Mouse (Mus musculus) limb, embryonic 11.5 days (tissue): Measurements from ENCODE around the gene Wnt10b. TPM values are rescaled to one million over a fixed set of nuclear protein-coding genes. Genes with fewer than 3 reads are reported as not detected.
"Not testable (repeated sequence)": the region's sequence is repeated elsewhere in the genome, so short reads cannot be mapped to it uniquely, and the experiment has no call there.

Experiments used
- ATAC-seq: fragments of 200-750 bp; cut with Nextera tagmentation; 2 replicates; pipeline ENCODE4 v1.8.0; 2017; ENCODE audit warnings: low read depth; ENCODE audit not compliant: insufficient number of reproducible peaks, low FRiP score, low TSS enrichment
- DNase-seq: peaks from one replicate; pipeline ENCODE4 v3.0.0-alpha.2; 2015; ENCODE audit warnings: low spot score
- H3K27ac ChIP-seq: fragments of 300-500 bp; sonication (generic); replicated peaks from 2 replicates; pipeline ENCODE4 v1.5.1; 2014; ENCODE audit warnings: low read depth, mild to moderate bottlenecking, low read length
- H3K27me3 ChIP-seq: fragments of 300-500 bp; sonication (generic); 2 replicates; pipeline ENCODE4 v1.6.1; 2014; ENCODE audit warnings: mild to moderate bottlenecking, low read length, mixed read lengths; ENCODE audit not compliant: control insufficient read depth, insufficient read depth
- H3K36me3 ChIP-seq: fragments of 300-500 bp; sonication (generic); 2 replicates; pipeline ENCODE4 v1.6.1; 2014; ENCODE audit warnings: mild to moderate bottlenecking, low read length, moderate library complexity, mixed read lengths; ENCODE audit not compliant: control insufficient read depth, insufficient read depth
- H3K4me1 ChIP-seq: fragments of 300-500 bp; sonication (generic); 2 replicates; pipeline ENCODE4 v1.6.1; 2014; ENCODE audit warnings: low read length, mixed read lengths; ENCODE audit not compliant: control insufficient read depth, insufficient read depth
- H3K4me2 ChIP-seq: fragments of 300-500 bp; sonication (generic); 2 replicates; pipeline ENCODE4 v1.6.1; 2014; ENCODE audit warnings: low read depth, mild to moderate bottlenecking, moderate library complexity; ENCODE audit not compliant: severe bottlenecking
- H3K4me3 ChIP-seq: fragments of 300-500 bp; sonication (generic); 2 replicates; pipeline ENCODE4 v1.5.1; 2014; ENCODE audit warnings: low read depth, low read length
- H3K9ac ChIP-seq: fragments of 300-500 bp; sonication (generic); 2 replicates; pipeline ENCODE4 v1.6.1; 2014; ENCODE audit warnings: mild to moderate bottlenecking, low read length
- H3K9me3 ChIP-seq: fragments of 300-500 bp; sonication (generic); 2 replicates; pipeline ENCODE4 v1.6.1; 2016; ENCODE audit warnings: low read length; ENCODE audit not compliant: control insufficient read depth
- WGBS: fragments of 180-500 bp; shearing (Covaris S2); extraction: QIAGEN DNeasy Blood & Tissue Kit; methylation state at CpG from one replicate; pipeline ENCODE4 v1.1.7; 2014; 5-methylcytosine and 5-hydroxymethylcytosine counted together
- polyA plus RNA-seq: library from polyadenylated mRNA; unstranded; fragments of >200 nt; fragmentation: Nextera tagmentation; extraction: Ambion mirVana; gene quantifications from 2 replicates; pipeline ENCODE4 v1.2.1, GENCODE M21; 2014

Wnt10b gene
- polyA plus RNA-seq, 1 experiment from 2014 or later: 0.81 TPM

- ATAC-seq, DNase-seq, H3K27ac ChIP-seq, H3K4me2 ChIP-seq, H3K9me3 ChIP-seq, H3K4me3 ChIP-seq, H3K9ac ChIP-seq: not testable (repeated sequence)
- Histone ChIP-seq H3K4me1 (peaks cover 21% of the 10 kb centered on the region), H3K36me3 (peaks cover 15% of the 10 kb centered on the region), H3K27me3 (peaks cover 53% of the 10 kb centered on the region)
- WGBS: 68% methylated on average over 6 of the region's 6 CpGs
Measured at GRCm38 (mm10) chr15:98810212-98810611, 32.3 kb upstream of the Wnt10b start.

GRCm38 (mm10) chr15:98809390-98809789 lies 31.4 kb upstream of the Wnt10b start, which contains the start of gene Ddn:
TSS of gene Ddn (minus strand) at chr15:98809490.
- Histone ChIP-seq H3K27me3 (peaks cover 61% of the 10 kb centered on the region), H3K27ac (no peak within 1 kb of the TSS), H3K9me3 (no peaks in the 10 kb centered on the region), H3K4me1 (peaks cover 21% of the 10 kb centered on the region), H3K36me3 (peaks cover 15% of the 10 kb centered on the region), H3K4me2 (no peak within 1 kb of the TSS), H3K9ac (no peak within 1 kb of the TSS), H3K4me3 (peak within 1 kb of the TSS; percentile 30)
- 36% methylated on average over 3 of the region's 3 CpGs for WGBS
- ATAC-seq: no peak
- no peak for DNase-seq

DNA sequence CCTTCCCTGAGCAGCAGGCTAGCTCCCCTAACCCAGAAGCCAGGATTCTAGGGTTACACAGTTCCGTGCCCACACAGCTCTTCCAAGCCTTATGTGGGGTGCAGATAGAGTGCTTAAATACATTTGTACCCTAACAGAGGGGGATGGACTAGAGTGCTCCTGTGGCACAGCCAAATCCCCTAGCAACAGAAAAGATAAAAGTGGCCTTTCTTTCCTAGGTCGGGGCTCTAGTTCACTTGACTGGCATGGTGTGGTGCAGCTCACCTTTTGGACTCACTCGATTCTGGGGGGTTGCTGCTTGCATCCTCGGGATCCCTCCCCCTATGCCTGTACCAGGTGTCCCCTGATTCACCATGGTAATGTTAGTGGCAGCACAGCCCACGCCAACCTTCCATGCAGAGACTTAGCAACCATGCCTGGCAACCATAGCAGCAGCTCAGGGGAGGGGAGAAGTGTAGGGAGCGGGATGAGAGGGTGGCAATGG lies 30.7 kb upstream of the Wnt10b start:
- Histone ChIP-seq H3K36me3 (peaks cover 9% of the 10 kb centered on the region), H3K4me3 (no peak overlapping the region), H3K4me2 (no peak overlapping the region), H3K9ac (no peak overlapping the region), H3K4me1 (peaks cover 21% of the 10 kb centered on the region), H3K27ac (no peak overlapping the region), H3K27me3 (peaks cover 68% of the 10 kb centered on the region), H3K9me3 (no peaks in the 10 kb centered on the region)
- ATAC-seq (no peak), DNase-seq (no peak)
- 8% methylated on average over 6 of the region's 6 CpGs for WGBS

GRCm38 (mm10) chr15:98807895-98808650 lies 30.1 kb upstream of the Wnt10b start:
- H3K9me3 ChIP-seq: no peaks in the 10 kb centered on the region
- H3K9ac ChIP-seq: peak overlapping the region; percentile 27; the same call in 1 of the 2 replicates
- ATAC-seq (no peak), DNase-seq (peak; percentile 48)
- no peak overlapping the region for H3K27ac ChIP-seq
- H3K36me3 ChIP-seq: peaks cover 3% of the 10 kb centered on the region; the same call in 1 of the 2 replicates
- H3K4me3 ChIP-seq: peak overlapping the region; percentile 30
- WGBS: under 1% methylated on average over 34 of the region's 34 CpGs
- peak overlapping the region; percentile 55 for H3K4me2 ChIP-seq
- H3K4me1 ChIP-seq: peaks cover 21% of the 10 kb centered on the region
- peaks cover 74% of the 10 kb centered on the region for H3K27me3 ChIP-seq

DNA sequence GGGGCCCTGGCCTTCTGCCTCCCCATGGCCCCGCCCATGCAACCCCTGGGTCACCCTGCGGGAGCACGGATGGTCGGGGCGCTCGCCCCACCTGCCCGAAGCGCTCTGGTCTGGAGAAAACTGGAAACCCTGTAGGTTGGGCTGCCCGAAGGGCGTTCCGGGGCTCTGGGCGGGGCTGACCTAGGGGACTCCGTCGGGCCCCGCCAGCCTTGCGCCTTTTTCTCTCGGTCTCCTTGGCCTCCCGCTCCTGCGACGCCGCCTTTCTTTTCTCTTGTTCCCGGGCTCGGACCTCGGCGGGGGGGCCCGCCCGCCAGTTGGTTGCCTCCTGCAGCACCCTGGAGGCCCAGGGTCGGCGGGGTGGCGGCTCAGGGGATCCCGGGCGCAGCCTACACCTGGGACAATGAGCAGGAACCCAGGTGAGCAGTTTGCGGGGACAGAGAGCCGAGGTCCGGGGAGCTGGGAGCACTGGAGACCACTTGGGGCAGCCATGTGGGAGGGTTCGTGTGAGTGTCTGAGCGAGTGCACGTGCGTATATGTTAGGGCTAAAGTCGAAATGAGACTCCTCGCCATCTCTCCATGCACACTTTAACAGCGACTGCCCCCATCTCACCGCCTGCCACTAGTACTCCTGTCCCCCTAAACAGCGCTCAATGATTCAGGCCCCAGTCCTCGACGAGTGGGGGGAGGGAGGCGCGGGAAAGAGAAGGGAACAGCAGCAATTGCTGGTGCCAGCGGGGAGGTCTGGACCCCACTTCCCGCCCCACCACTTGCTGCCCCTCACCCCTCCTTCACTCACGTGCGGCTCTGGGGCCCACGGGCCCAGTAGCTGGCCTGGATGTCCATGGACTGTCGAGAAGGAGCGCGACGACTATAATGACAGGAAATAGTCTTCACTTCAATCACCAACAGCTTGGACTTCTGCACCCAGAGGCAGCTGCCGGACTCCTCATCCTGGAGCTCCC lies 29.1 kb upstream of the Wnt10b start:
- peak; percentile 62 for DNase-seq
- H3K27ac ChIP-seq: no peak overlapping the region

DNA sequence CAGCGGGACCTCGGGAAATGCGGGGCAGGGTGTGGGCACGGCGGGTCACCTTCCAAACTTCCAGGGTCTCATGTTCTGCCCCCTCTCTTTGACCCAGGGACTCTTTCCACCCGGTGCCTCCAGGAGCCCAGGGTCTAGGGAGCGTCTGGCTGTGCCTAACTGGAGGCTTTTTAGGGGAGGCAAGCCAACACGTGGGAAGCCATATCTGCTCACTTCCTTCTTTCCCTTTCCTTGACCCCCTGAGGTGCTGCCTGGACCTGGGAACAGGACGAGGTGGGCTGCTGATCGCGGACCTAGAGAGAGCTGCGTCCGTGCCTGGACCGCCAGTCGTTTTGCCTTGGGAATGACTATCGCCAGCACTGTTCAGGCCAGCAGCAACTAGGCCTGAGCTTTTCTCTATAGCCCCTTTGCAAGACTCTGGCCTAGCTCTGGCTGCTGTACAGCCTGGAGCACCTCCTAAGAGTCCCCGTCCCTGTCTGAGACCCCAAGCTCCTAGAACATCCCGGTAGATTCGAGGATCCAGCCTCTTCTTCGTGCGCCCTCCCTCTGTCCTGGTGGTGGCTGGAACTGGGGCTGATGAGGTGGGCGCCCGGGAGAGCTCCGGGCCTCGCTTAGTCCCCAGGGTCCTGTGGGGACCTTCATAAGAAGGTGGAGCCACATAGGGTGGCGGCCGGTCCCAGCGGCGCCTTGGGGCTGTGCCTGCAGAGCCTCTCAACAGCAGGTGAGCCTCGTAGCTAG lies 28.3 kb upstream of the Wnt10b start:
- Histone ChIP-seq H3K4me2 (peak overlapping the region; percentile 67), H3K36me3 (no peaks in the 10 kb centered on the region; the same call in 1 of the 2 replicates), H3K4me1 (peaks cover 21% of the 10 kb centered on the region), H3K27me3 (peaks cover 91% of the 10 kb centered on the region), H3K9ac (no peak overlapping the region), H3K9me3 (no peaks in the 10 kb centered on the region), H3K27ac (no peak overlapping the region), H3K4me3 (peak overlapping the region; percentile 31)
- no peak for ATAC-seq
- 4% methylated on average over 30 of the region's 30 CpGs for WGBS
- DNase-seq: peak; percentile 56

More for the DNA sequence above, 29.1 kb upstream of the Wnt10b start:
- Histone ChIP-seq H3K27me3 (peaks cover 84% of the 10 kb centered on the region), H3K4me1 (peaks cover 21% of the 10 kb centered on the region), H3K4me2 (peak overlapping the region; percentile 55), H3K9me3 (no peaks in the 10 kb centered on the region), H3K9ac (peak overlapping the region; percentile 30; the same call in 1 of the 2 replicates), H3K4me3 (peak overlapping the region; percentile 30), H3K36me3 (peaks cover 2% of the 10 kb centered on the region; the same call in 1 of the 2 replicates)
- WGBS: under 1% methylated on average over 54 of the region's 58 CpGs
- no peak for ATAC-seq

- Histone ChIP-seq H3K36me3 (no peaks in the 10 kb centered on the region), H3K9ac (peak overlapping the region; percentile 28; the same call in 1 of the 2 replicates), H3K4me2 (peak overlapping the region; percentile 67), H3K4me3 (peak overlapping the region; percentile 31), H3K27me3 (peaks cover 96% of the 10 kb centered on the region), H3K9me3 (no peaks in the 10 kb centered on the region), H3K27ac (no peak overlapping the region), H3K4me1 (peaks cover 21% of the 10 kb centered on the region)
- under 1% methylated on average over 64 of the region's 64 CpGs for WGBS
- ATAC-seq (no peak), DNase-seq (peak; percentile 80)
Measured at GRCm38 (mm10) chr15:98805324-98806040, 27.5 kb upstream of the Wnt10b start.
